Mouse (Mus musculus): ENCODE measurements around the gene Tsc22d3. TPM values are rescaled to one million over a fixed set of nuclear protein-coding genes. Genes with fewer than 3 reads are reported as not detected.

Tsc22d3 gene
- total and polyA plus RNA-seq, 3 experiments = 8.4 to 32.8 (median 15.2) TPM

- Histone ChIP-seq H3K27ac (ENCODE audit: insufficient read depth, low read depth) (no peak overlapping the region), H3K4me2 (ENCODE audit: insufficient read depth, low read depth, poor library complexity, severe bottlenecking) (no peak overlapping the region), H3K9me3 (replicated peaks; ENCODE audit: low read length) (no peaks in the 10 kb centered on the region), H3K4me1 (ENCODE audit: control insufficient read depth in 1 of 2, insufficient read depth in 2 of 2) (peaks cover 5 to 25% of the 10 kb centered on the region in 2 experiments), H3K79me2 (replicated peaks; ENCODE audit: control insufficient read depth, extremely low read depth, insufficient read depth, poor library complexity, severe bottlenecking) (no peaks in the 10 kb centered on the region), H3K9ac (ENCODE audit: insufficient read depth, low read depth) (no peak overlapping the region), H3K27me3 (replicated peaks) (no peaks in the 10 kb centered on the region), H3K36me3 (replicated peaks in 1 of 2; ENCODE audit: control insufficient read depth in 1 of 2, insufficient read depth in 1 of 2, low read length in 1 of 2) (no peaks in the 10 kb centered on the region), H3K4me3 (replicated peaks in 1 of 3; ENCODE audit: low read depth in 2 of 3, low read length in 2 of 3, poor library complexity in 1 of 3) (no peak overlapping the region)
- in situ Hi-C loops (cut with MboI; ENCODE audit: low pct_ligation_motif_present, low pct_unique_long_range_greater_than_20kb, low sequenced_read_pairs) = no loop called here
- no peak for TF ChIP-seq GABPA (IDR thresholded peaks at IDR 0.05; ENCODE audit: insufficient replicate concordance, low read depth, low read length)
- no peak for TF ChIP-seq JUND (conservative IDR thresholded peaks at IDR 0.05; ENCODE audit: low read depth, low read length)
- dilution Hi-C loops (cut with MboI; ENCODE audit: extremely low pct_ligation_motif_present, extremely low pct_unique_long_range_greater_than_20kb, low sequenced_read_pairs) = no loop called here
- no peak for DNase-seq (ENCODE audit: extremely low read depth)
Observed at GRCm38 (mm10) chrX:140518351-140518750, 82.1 kb downstream of the Tsc22d3 start.

- TF ChIP-seq MEF2A (IDR thresholded peaks at IDR 0.05; ENCODE audit: borderline replicate concordance, low read depth, low read length) (no peak), TCF12 (IDR thresholded peaks at IDR 0.05; ENCODE audit: low read depth, low read length) (no peak), USF1 (IDR thresholded peaks at IDR 0.05; ENCODE audit: low read depth, low read length) (no peak), CHD1 (IDR thresholded peaks at IDR 0.05; ENCODE audit: low read depth, low read length) (no peak), E2F4 (IDR thresholded peaks at IDR 0.05; ENCODE audit: insufficient replicate concordance, low read depth, low read length) (no peak), KAT2A (IDR thresholded peaks at IDR 0.05; ENCODE audit: insufficient replicate concordance, low read length) (no peak), ZMIZ1 (IDR thresholded peaks at IDR 0.05; ENCODE audit: low read depth, low read length) (no peak), POLR2A (IDR thresholded peaks at IDR 0.05; ENCODE audit: low read depth, low read length) (no peak), MAZ (IDR thresholded peaks at IDR 0.05; ENCODE audit: low read depth, low read length) (no peak), BHLHE40 (IDR thresholded peaks at IDR 0.05; ENCODE audit: low read depth, low read length) (no peak), GABPA (IDR thresholded peaks at IDR 0.05; ENCODE audit: insufficient replicate concordance, low read depth, low read length) (no peak), CHD2 (IDR thresholded peaks at IDR 0.05; ENCODE audit: low read length) (no peak), MAX (IDR thresholded peaks at IDR 0.05; ENCODE audit: low read length) (no peak), PAX5 (IDR thresholded peaks at IDR 0.05; ENCODE audit: low read length) (no peak), JUN (IDR thresholded peaks at IDR 0.05; ENCODE audit: insufficient read depth, low read depth, low read length) (no peak), MYC (IDR thresholded peaks at IDR 0.05; ENCODE audit: low read depth, low read length) (no peak)
Observed at GRCm38 (mm10) chrX:140513379-140513778, 87.1 kb downstream of the Tsc22d3 start.

More at GRCm38 (mm10) chrX:140513379-140513778, 87.1 kb downstream of the Tsc22d3 start:
- Histone ChIP-seq H3K9me3 (replicated peaks; ENCODE audit: low read length) (no peaks in the 10 kb centered on the region), H3K27me3 (replicated peaks) (no peaks in the 10 kb centered on the region), H3K4me2 (ENCODE audit: insufficient read depth, low read depth, poor library complexity, severe bottlenecking) (no peak overlapping the region), H3K4me3 (replicated peaks in 1 of 3; ENCODE audit: low read depth in 2 of 3, low read length in 2 of 3, poor library complexity in 1 of 3) (no peak overlapping the region), H3K27ac (ENCODE audit: insufficient read depth, low read depth) (no peak overlapping the region), H3K36me3 (replicated peaks in 1 of 2; ENCODE audit: control insufficient read depth in 1 of 2, insufficient read depth in 1 of 2, low read length in 1 of 2) (no peaks in the 10 kb centered on the region), H3K4me1 (ENCODE audit: control insufficient read depth in 1 of 2, insufficient read depth in 2 of 2) (peaks cover 0 to 4% of the 10 kb centered on the region in 2 experiments; a peak in 2 of 4 replicates), H3K79me2 (replicated peaks; ENCODE audit: control insufficient read depth, extremely low read depth, insufficient read depth, poor library complexity, severe bottlenecking) (no peaks in the 10 kb centered on the region), H3K9ac (ENCODE audit: insufficient read depth, low read depth) (no peak overlapping the region)
- DNase-seq (ENCODE audit: extremely low read depth) = no peak
- dilution Hi-C loops (cut with MboI; ENCODE audit: extremely low pct_ligation_motif_present, extremely low pct_unique_long_range_greater_than_20kb, low sequenced_read_pairs) = no loop called here
- in situ Hi-C loops (cut with MboI; ENCODE audit: low pct_ligation_motif_present, low pct_unique_long_range_greater_than_20kb, low sequenced_read_pairs) = no loop called here

Data from CH12.LX (cell line).